Mouse (Mus musculus) liver, postnatal 0 days (tissue): ENCODE measurements at regions not wholly inside any gene's neighbourhood (a gene's known extent, or its start where the extent isn't known, plus 50 kb on each side); places are given as distances from the start of the nearest gene placed in this dataset.

Experiments
- CTCF ChIP-seq: sonication (generic); IDR thresholded peaks from 2 replicates; pipeline ENCODE4 v1.5.1; 2016; ENCODE audit warnings: antibody characterized with exemption, low read depth
- EP300 ChIP-seq: IDR thresholded peaks from 2 replicates; pipeline ENCODE4 v1.6.1; 2016; ENCODE audit warnings: antibody characterized with exemption, low read depth, mild to moderate bottlenecking

DNA sequence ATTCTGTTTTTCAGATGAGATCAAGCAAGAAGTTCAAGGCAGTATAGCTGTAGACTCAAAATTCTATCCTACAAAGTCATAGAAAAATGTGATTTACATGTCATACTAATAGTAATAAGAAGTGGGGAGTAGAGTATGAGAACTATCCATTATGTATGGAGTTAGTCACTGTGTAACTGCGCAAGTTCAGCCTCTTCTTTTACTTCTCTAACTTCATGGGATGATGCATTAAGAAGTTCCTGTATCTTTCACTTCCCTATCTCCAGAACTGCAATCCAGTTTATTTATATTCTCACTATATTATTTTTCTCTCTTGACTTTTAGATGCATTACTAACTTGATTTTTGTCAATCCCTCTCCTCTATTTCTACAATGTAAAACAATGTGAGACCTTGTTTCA is 67.7 kb downstream of the Olfr693 start:
- TF ChIP-seq CTCF: no peak
- no peak for TF ChIP-seq EP300
